Mouse (Mus musculus) layer of hippocampus, adult 2 months (tissue): ENCODE measurements at regions not wholly inside any gene's neighbourhood (a gene's known extent, or its start where the extent isn't known, plus 50 kb on each side); places are given as distances from the start of the nearest gene placed in this dataset.

Experiments used
- DNase-seq, 2 experiments: peaks; one replicate each; pipeline ENCODE4 v3.0.0; 2022; ENCODE audit warnings: low spot score in 2 of 2
- H3K27ac ChIP-seq: fragments of 200-600 bp; 2 replicates; pipeline ENCODE4 v1.8.1; 2022
- H3K4me3 ChIP-seq: fragments of 200-600 bp; 2 replicates; pipeline ENCODE4 v1.8.1; 2022; ENCODE audit warnings: mild to moderate bottlenecking
- CTCF ChIP-seq: fragments of 200-600 bp; conservative IDR thresholded peaks from 2 replicates; pipeline ENCODE4 v1.8.1; 2022; ENCODE audit warnings: antibody characterized with exemption, mild to moderate bottlenecking, moderate library complexity

GRCm38 (mm10) chr11:79838051-79838450 lies 124.1 kb downstream of the Utp6 start:
- Histone ChIP-seq H3K4me3 (no peak overlapping the region), H3K27ac (no peak overlapping the region)
- no peak for TF ChIP-seq CTCF
- no peak for DNase-seq

GRCm38 (mm10) chr11:79837076-79837990 lies 124.9 kb downstream of the Utp6 start:
- TF ChIP-seq CTCF = no peak
- Histone ChIP-seq H3K4me3 (no peak overlapping the region), H3K27ac (no peak overlapping the region)
- no peak for DNase-seq

- DNase-seq = no peak
- no peak for TF ChIP-seq CTCF
- Histone ChIP-seq H3K27ac (no peak overlapping the region), H3K4me3 (no peak overlapping the region)
Observed at GRCm38 (mm10) chr11:79835873-79836272, 126.3 kb downstream of the Utp6 start.

- H3K4me3 ChIP-seq = no peak overlapping the region
Observed at GRCm38 (mm10) chr11:79833817-79834216, 128.4 kb downstream of the Utp6 start.

GRCm38 (mm10) chr11:79831591-79832320 lies 130.4 kb downstream of the Utp6 start:
- no peak for DNase-seq
- no peak for TF ChIP-seq CTCF
- Histone ChIP-seq H3K27ac (no peak overlapping the region), H3K4me3 (no peak overlapping the region)

More at GRCm38 (mm10) chr11:79833817-79834216, 128.4 kb downstream of the Utp6 start:
- TF ChIP-seq CTCF = no peak
- H3K27ac ChIP-seq = no peak overlapping the region
- DNase-seq = no peak

- no peak for TF ChIP-seq CTCF
- H3K27ac ChIP-seq = no peak overlapping the region
- no peak overlapping the region for H3K4me3 ChIP-seq
- DNase-seq = no peak
Observed at GRCm38 (mm10) chr11:79830567-79831055, 131.6 kb downstream of the Utp6 start.

- no peak for TF ChIP-seq CTCF
- Histone ChIP-seq H3K4me3 (no peak overlapping the region), H3K27ac (no peak overlapping the region)
- DNase-seq = no peak
Observed at GRCm38 (mm10) chr11:79827034-79827433, 135.2 kb downstream of the Utp6 start.

- H3K27ac ChIP-seq = no peak overlapping the region
Observed at GRCm38 (mm10) chr11:79825881-79826280, 136.3 kb downstream of the Utp6 start.

GRCm38 (mm10) chr11:79823631-79824310 lies 138.4 kb downstream of the Utp6 start:
- TF ChIP-seq CTCF = no peak
- no peak for DNase-seq
- Histone ChIP-seq H3K27ac (no peak overlapping the region), H3K4me3 (no peak overlapping the region)

More at GRCm38 (mm10) chr11:79825881-79826280, 136.3 kb downstream of the Utp6 start:
- H3K4me3 ChIP-seq = no peak overlapping the region
- no peak for TF ChIP-seq CTCF
- no peak for DNase-seq

- H3K27ac ChIP-seq = no peak overlapping the region
- no peak for TF ChIP-seq CTCF
- no peak for DNase-seq
- H3K4me3 ChIP-seq = no peak overlapping the region
Observed at GRCm38 (mm10) chr11:79821986-79822385, 140.2 kb downstream of the Utp6 start.

GRCm38 (mm10) chr11:79815156-79815555 lies 147.0 kb downstream of the Utp6 start:
- Histone ChIP-seq H3K27ac (no peak overlapping the region), H3K4me3 (no peak overlapping the region)
- no peak for DNase-seq
- no peak for TF ChIP-seq CTCF

- TF ChIP-seq CTCF = peak; percentile 38
- Histone ChIP-seq H3K27ac (no peak overlapping the region), H3K4me3 (no peak overlapping the region)
- DNase-seq = peak in 1 of 2 experiments; percentile 49
Observed at GRCm38 (mm10) chr11:79806911-79807466, 155.2 kb downstream of the Utp6 start.
